Mouse (Mus musculus): Measurements from ENCODE around the gene Ramp1. TPM values are rescaled to one million over a fixed set of nuclear protein-coding genes. Genes with fewer than 3 reads are reported as not detected.
A peak's percentile ranks its signal among the peaks of the same experiment; 100 is the strongest.

The Ramp1 gene
- total and polyA plus RNA-seq, 2 experiments from 2014 or later: 14.4 to 23.2 TPM

DNA sequence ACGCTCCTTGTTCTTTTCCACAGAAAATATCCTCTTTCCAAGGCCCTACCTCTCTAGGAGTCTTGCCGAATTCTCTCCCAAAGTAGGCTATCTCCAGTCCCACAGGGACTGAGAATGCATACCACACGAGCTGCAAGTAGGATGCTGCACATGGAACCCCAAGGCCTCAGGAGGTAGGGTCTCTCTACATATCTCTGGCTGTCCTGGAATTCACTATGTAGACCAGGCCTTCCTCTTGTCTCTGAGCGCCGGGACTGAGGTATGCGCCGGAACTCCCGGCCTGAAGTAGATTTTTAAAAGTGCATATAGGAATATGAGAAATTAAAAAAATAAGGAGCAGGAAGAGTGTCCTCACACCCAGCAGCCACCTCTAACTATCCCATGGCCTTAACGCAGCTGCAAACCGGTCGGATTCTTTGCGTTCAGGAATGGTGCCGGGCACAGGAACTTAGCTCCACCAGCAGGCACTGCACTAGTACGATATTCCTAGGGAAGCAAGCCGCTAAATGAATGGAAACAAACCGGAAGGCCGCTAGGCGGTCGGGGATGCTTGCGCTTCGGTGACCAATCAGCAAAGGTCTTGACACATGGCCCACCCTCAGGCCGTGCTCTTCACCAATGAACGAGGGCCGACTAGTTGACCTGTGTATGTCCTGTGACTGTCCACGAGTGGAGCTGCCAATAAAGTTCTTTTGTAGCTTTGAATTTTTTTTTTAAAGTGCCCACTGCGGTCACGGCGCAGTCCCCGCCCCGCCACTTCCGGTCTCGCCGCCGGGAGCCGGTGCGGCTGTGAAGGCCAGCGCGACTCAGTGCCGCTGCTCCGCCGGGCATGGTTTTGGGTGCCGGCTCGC lies 70.2 kb downstream of the Ramp1 start, which contains the start of gene Ube2f:
Ube2f (plus strand) TSS at position 741 of the 851 bp plus-strand sequence.
- 1% methylated on average over 43 of the region's 43 CpGs for WGBS
- DNase-seq: peak; percentile 96
- peak within 1 kb of the TSS; percentile 88 for H3K9ac ChIP-seq
- H3K4me2 ChIP-seq (ENCODE audit: low read depth): peak within 1 kb of the TSS; percentile 71
- H3K36me3 ChIP-seq (ENCODE audit: insufficient read depth): no peaks in the 10 kb centered on the region
- ATAC-seq: peak; percentile 99
- H3K27ac ChIP-seq (ENCODE audit: low read depth, low read length): peak within 1 kb of the TSS; percentile 86
- H3K4me1 ChIP-seq (ENCODE audit: insufficient read depth): peaks cover 12% of the 10 kb centered on the region; the same call in 1 of the 2 replicates
- TF ChIP-seq CTCF (IDR thresholded peaks at IDR 0.05; ENCODE audit: low read depth): peak; percentile 77
- H3K4me3 ChIP-seq (ENCODE audit: low read depth, low read length): peak within 1 kb of the TSS; percentile 94
- H3K9me3 ChIP-seq (ENCODE audit: low read length): no peaks in the 10 kb centered on the region
- H3K27me3 ChIP-seq (ENCODE audit: insufficient read depth, low read length): no peaks in the 10 kb centered on the region

DNA sequence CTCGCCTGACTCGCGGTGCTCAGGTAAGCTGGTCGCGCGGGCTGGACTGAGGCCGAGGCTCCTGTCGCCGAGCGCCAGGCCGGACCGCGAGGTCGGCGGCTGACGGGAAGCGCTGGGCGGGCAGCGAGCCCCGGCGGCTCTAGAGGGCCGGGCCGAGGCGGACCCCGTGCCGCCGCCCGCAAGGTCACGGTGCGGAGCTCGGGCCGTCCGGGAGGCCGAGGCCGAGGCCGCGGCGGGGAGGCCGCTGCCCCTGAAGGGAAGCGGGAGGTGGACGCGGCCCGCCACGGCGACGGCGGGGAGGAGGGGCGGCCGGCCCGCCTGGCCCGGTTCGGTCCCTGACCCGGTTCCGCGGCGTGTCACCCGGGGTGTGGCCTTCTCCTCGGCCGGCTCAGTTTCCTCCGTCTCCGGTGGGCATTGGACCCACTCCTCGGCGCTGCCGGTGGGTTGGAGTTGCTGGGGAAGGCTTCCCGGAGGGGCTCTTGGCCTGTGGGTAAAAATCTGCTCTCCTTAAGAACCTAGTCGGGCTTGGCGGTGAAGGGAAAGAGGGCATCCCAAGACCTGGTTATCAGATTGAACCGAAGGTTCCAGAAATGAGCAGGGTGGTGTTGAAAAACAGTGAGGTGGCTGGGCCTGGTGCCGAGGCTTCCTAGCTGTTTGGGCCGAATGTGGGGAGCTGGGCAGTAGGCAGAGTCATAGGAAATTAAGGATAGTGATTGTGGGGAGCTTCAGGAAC lies 71.0 kb downstream of the Ramp1 start:
- DNase-seq: peak; percentile 10

DNA sequence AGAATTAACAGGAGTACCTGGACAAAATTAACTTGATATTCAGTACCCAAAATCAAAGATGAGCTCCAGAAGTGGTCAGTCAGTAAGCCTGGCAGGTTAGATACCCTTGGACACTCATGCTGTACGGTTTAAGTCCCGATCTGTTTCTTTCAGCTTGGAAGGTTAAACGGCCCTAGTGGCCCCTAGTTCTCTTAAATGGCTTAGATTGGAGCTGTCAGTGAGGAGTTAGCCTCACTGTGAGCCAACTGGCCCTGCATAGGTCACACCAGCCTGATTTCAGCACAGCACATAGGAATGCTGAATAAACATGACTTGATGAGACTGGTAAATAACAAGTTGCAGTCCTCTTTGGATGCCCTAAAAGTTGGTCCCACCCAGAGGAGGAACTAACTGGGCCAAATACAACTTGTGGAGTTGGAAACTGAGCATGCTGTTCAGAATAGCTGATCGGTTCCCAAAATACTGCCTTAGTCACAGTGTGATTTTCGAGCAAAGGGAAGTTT lies 71.6 kb downstream of the Ramp1 start:
- Histone ChIP-seq H3K9ac (peak overlapping the region; percentile 88), H3K27ac (ENCODE audit: low read depth, low read length) (no peak overlapping the region), H3K4me1 (ENCODE audit: insufficient read depth) (peaks cover 12% of the 10 kb centered on the region; the same call in 1 of the 2 replicates), H3K36me3 (ENCODE audit: insufficient read depth) (no peaks in the 10 kb centered on the region), H3K4me2 (ENCODE audit: low read depth) (peak overlapping the region; percentile 71), H3K27me3 (ENCODE audit: insufficient read depth, low read length) (no peaks in the 10 kb centered on the region), H3K9me3 (ENCODE audit: low read length) (no peaks in the 10 kb centered on the region), H3K4me3 (ENCODE audit: low read depth, low read length) (peak overlapping the region; percentile 94)
- ATAC-seq (no peak), DNase-seq (no peak)
- TF ChIP-seq CTCF (IDR thresholded peaks at IDR 0.05; ENCODE audit: low read depth): no peak
- 52% methylated on average over 5 of the region's 5 CpGs for WGBS

More for the DNA sequence above, 71.0 kb downstream of the Ramp1 start:
- H3K9me3 ChIP-seq (ENCODE audit: low read length): no peaks in the 10 kb centered on the region
- peak; percentile 26 for ATAC-seq
- TF ChIP-seq CTCF (IDR thresholded peaks at IDR 0.05; ENCODE audit: low read depth): no peak
- no peaks in the 10 kb centered on the region for H3K36me3 ChIP-seq (ENCODE audit: insufficient read depth)
- peak overlapping the region; percentile 88 for H3K9ac ChIP-seq
- peak overlapping the region; percentile 94 for H3K4me3 ChIP-seq (ENCODE audit: low read depth, low read length)
- peak overlapping the region; percentile 86 for H3K27ac ChIP-seq (ENCODE audit: low read depth, low read length)
- 4% methylated on average over 64 of the region's 70 CpGs for WGBS
- peak overlapping the region; percentile 71 for H3K4me2 ChIP-seq (ENCODE audit: low read depth)
- H3K27me3 ChIP-seq (ENCODE audit: insufficient read depth, low read length): no peaks in the 10 kb centered on the region
- H3K4me1 ChIP-seq (ENCODE audit: insufficient read depth): peaks cover 12% of the 10 kb centered on the region; the same call in 1 of the 2 replicates

DNA sequence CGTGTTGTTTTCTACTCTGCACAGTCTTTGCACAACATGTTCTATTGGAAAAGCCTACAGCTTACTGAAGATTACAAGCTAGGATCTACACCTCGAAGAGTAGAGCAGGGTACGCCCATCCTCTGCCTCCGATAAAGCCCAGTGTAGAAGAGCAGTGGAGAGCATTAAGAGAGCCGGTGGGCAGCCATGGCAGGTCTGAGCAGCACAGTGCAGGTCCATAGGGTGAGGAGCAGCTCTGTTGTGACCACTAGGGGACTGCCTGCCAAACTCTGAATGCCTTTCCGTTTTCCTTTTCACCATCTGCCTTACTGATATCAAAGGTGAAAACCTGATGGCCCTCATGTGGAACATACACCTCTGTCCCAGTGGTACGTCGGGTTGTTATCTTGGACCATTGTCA lies 72.3 kb downstream of the Ramp1 start:
- H3K9ac ChIP-seq: no peak overlapping the region
- no peak overlapping the region for H3K27ac ChIP-seq (ENCODE audit: low read depth, low read length)
- H3K4me2 ChIP-seq (ENCODE audit: low read depth): peak overlapping the region; percentile 71; the same call in 1 of the 2 replicates
- H3K4me3 ChIP-seq (ENCODE audit: low read depth, low read length): 0 out of 2 replicates have a peak overlapping the region, but pooled peaks have one; percentile 3
- ATAC-seq (no peak), DNase-seq (no peak)
- H3K9me3 ChIP-seq (ENCODE audit: low read length): no peaks in the 10 kb centered on the region
- peak; percentile 48 for TF ChIP-seq CTCF (IDR thresholded peaks at IDR 0.05; ENCODE audit: low read depth)
- no peaks in the 10 kb centered on the region for H3K36me3 ChIP-seq (ENCODE audit: insufficient read depth)
- 63% methylated on average over 8 of the region's 8 CpGs for WGBS
- no peaks in the 10 kb centered on the region for H3K27me3 ChIP-seq (ENCODE audit: insufficient read depth, low read length)
- peaks cover 12% of the 10 kb centered on the region; the same call in 1 of the 2 replicates for H3K4me1 ChIP-seq (ENCODE audit: insufficient read depth)

DNA sequence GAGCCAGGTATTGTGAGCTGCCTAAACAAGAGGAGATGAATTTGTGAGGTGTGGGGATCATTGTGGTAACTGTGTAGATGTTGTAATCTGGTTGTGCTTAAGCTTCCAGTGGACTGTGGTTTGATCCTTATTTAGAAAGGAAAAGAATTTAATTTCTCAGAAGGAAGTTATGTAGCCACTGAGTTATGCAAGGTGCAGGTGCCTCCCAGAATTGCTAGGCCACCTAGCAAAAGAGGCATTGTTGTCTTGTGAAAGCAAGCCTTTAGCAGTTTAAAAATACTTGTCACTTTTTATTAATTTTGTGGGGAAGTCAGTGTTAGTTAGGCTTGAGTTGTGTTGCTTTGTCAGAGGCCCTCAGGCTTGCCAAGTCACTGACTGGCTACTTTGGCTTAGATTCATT lies 78.3 kb downstream of the Ramp1 start:
- Histone ChIP-seq H3K4me2 (ENCODE audit: low read depth) (no peak overlapping the region), H3K4me1 (ENCODE audit: insufficient read depth) (no peaks in the 10 kb centered on the region), H3K27me3 (ENCODE audit: insufficient read depth, low read length) (no peaks in the 10 kb centered on the region), H3K9ac (no peak overlapping the region), H3K9me3 (ENCODE audit: low read length) (no peaks in the 10 kb centered on the region), H3K36me3 (ENCODE audit: insufficient read depth) (0 out of 2 replicates have a peak, but pooled peaks cover 3% of the 10 kb centered on the region), H3K4me3 (ENCODE audit: low read depth, low read length) (no peak overlapping the region), H3K27ac (ENCODE audit: low read depth, low read length) (no peak overlapping the region)
- no peak for TF ChIP-seq CTCF (IDR thresholded peaks at IDR 0.05; ENCODE audit: low read depth)
- no peak for ATAC-seq
- no peak for DNase-seq

DNA sequence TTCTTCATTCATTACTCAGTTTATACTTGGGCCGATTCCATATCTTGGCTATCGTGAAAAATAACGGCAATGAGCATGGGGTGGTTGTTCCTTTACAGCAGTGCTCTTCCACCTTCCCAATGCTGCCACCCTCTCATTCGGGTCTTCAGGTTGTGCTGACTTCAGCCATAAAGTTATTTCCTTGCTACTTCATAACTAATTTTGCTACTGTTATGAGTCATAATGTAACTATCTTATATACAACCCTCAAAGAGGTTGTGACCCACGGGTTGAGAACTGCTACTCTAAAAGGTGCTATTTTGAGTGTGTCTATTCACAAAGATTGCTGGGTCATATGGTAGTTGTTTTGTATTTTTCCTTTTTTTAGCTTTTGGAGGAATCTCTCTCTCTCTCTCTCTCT lies 80.2 kb downstream of the Ramp1 start:
- no peaks in the 10 kb centered on the region for H3K4me1 ChIP-seq (ENCODE audit: insufficient read depth)
- H3K27ac ChIP-seq (ENCODE audit: low read depth, low read length): no peak overlapping the region
- no peak overlapping the region for H3K4me2 ChIP-seq (ENCODE audit: low read depth)
- no peak for DNase-seq
- no peak for ATAC-seq
- no peak overlapping the region for H3K4me3 ChIP-seq (ENCODE audit: low read depth, low read length)
- 0 out of 2 replicates have a peak, but pooled peaks cover 3% of the 10 kb centered on the region for H3K36me3 ChIP-seq (ENCODE audit: insufficient read depth)
- TF ChIP-seq CTCF (IDR thresholded peaks at IDR 0.05; ENCODE audit: low read depth): no peak
- H3K9me3 ChIP-seq (ENCODE audit: low read length): no peaks in the 10 kb centered on the region
- H3K27me3 ChIP-seq (ENCODE audit: insufficient read depth, low read length): no peaks in the 10 kb centered on the region
- 89% methylated on average over 5 of the region's 5 CpGs for WGBS
- no peak overlapping the region for H3K9ac ChIP-seq

Data from forebrain, postnatal 0 days (tissue).